7 mouse cellular contexts compared by ENCODE assay signal in genomic region chr17:70854021-70854420, GRCm38 (mm10). TPM values are rescaled to one million over a fixed set of nuclear protein-coding genes. Genes with fewer than 3 reads are reported as not detected.
DNase-seq lines count a peak whose midpoint lies in the region; ATAC-seq and TF ChIP-seq lines count a peak whose summit lies in the region.

No protein-coding gene starts in this region.

- H3K4me2 ChIP-seq in forebrain, embryonic 13.5 days = peak overlapping the region; percentile 98
- peak overlapping the region; percentile 83 for H3K4me2 ChIP-seq in liver, embryonic 13.5 days

- H3K9me3 ChIP-seq in forebrain, embryonic 13.5 days (replicated peaks) = no peaks in the 10 kb centered on the region
- H3K9me3 ChIP-seq in liver, embryonic 13.5 days (replicated peaks) = no peaks in the 10 kb centered on the region

- H3K27ac ChIP-seq in forebrain, embryonic 13.5 days = no peak overlapping the region
- no peak overlapping the region for H3K27ac ChIP-seq in liver, embryonic 13.5 days
- no peak overlapping the region for H3K27ac ChIP-seq in cerebellum, adult 2 months (ENCODE audit: insufficient read depth, low read length)

- peak; percentile 57 for DNase-seq in 416B (ENCODE audit: low read depth)
- no peak for DNase-seq in liver, embryonic 13.5 days
- DNase-seq in thymus, postnatal 25 days = no peak
- DNase-seq in cerebellum, adult 2 months = no peak
- no peak for DNase-seq in spleen, adult 18-20 months

- H3K36me3 ChIP-seq in C2C12 (ENCODE audit: control insufficient read depth, insufficient read depth) = peaks cover 11% of the 10 kb centered on the region
- H3K36me3 ChIP-seq in forebrain, embryonic 13.5 days (ENCODE audit: poor library complexity, severe bottlenecking) = no peaks in the 10 kb centered on the region
- no peaks in the 10 kb centered on the region for H3K36me3 ChIP-seq in liver, embryonic 13.5 days

- 20% methylated on average over 6 of the region's 6 CpGs for WGBS in forebrain, embryonic 13.5 days
- 34% methylated on average over 6 of the region's 6 CpGs for WGBS in liver, embryonic 13.5 days (ENCODE audit: insufficient replicate concordance)
- WGBS in cerebellum, adult 2 months = 80% methylated on average over 6 of the region's 6 CpGs

- peak overlapping the region; percentile 79 for H3K4me3 ChIP-seq in C2C12 (ENCODE audit: insufficient read depth, poor library complexity, severe bottlenecking)
- H3K4me3 ChIP-seq in forebrain, embryonic 13.5 days = peak overlapping the region; percentile 69
- H3K4me3 ChIP-seq in liver, embryonic 13.5 days (replicated peaks) = peak overlapping the region; percentile 67
- no peak overlapping the region for H3K4me3 ChIP-seq in cerebellum, adult 2 months (replicated peaks; ENCODE audit: insufficient read depth, low read depth, low read length)

- peaks cover 40% of the 10 kb centered on the region for H3K4me1 ChIP-seq in forebrain, embryonic 13.5 days
- peaks cover 14% of the 10 kb centered on the region; the same call in 1 of the 2 replicates for H3K4me1 ChIP-seq in liver, embryonic 13.5 days (replicated peaks)
- peaks cover 8% of the 10 kb centered on the region; the same call in 1 of the 2 replicates for H3K4me1 ChIP-seq in cerebellum, adult 2 months (ENCODE audit: control insufficient read depth, insufficient read depth, low read length)

- H3K27me3 ChIP-seq in C2C12 (ENCODE audit: control insufficient read depth, insufficient read depth, insufficient read length) = no peaks in the 10 kb centered on the region
- H3K27me3 ChIP-seq in forebrain, embryonic 13.5 days = peaks cover 15% of the 10 kb centered on the region; the same call in 1 of the 2 replicates
- H3K27me3 ChIP-seq in liver, embryonic 13.5 days = peaks cover 53% of the 10 kb centered on the region
- H3K27me3 ChIP-seq in cerebellum, adult 2 months (ENCODE audit: control insufficient read depth, insufficient read depth, low read length) = peaks cover 6% of the 10 kb centered on the region; the same call in 1 of the 2 replicates

- H3ac ChIP-seq in C2C12 (ENCODE audit: control insufficient read depth, insufficient read length, low read depth) = peak overlapping the region; percentile 39

- peaks cover 23% of the 10 kb centered on the region for H3K79me3 ChIP-seq in C2C12 (ENCODE audit: low read depth)

- TF ChIP-seq CTCF in C2C12 (IDR thresholded peaks at IDR 0.05; ENCODE audit: control insufficient read depth, insufficient read depth, insufficient read length) = no peak
- no peak for TF ChIP-seq CTCF in cerebellum, adult 2 months (IDR thresholded peaks at IDR 0.05; ENCODE audit: borderline replicate concordance, insufficient read depth, low read depth, low read length)

- H3K79me2 ChIP-seq in C2C12 (ENCODE audit: control insufficient read depth, insufficient read depth) = peaks cover 38% of the 10 kb centered on the region

- no peak for ATAC-seq in forebrain, embryonic 13.5 days
- no peak for ATAC-seq in liver, embryonic 13.5 days (ENCODE audit: low read depth)

- H3K9ac ChIP-seq in forebrain, embryonic 13.5 days = 0 out of 2 replicates have a peak overlapping the region, but pooled peaks have one; percentile 81
- peak overlapping the region; percentile 74; the same call in 1 of the 2 replicates for H3K9ac ChIP-seq in liver, embryonic 13.5 days

- TF ChIP-seq POLR2A in cerebellum, adult 2 months (IDR thresholded peaks at IDR 0.05; ENCODE audit: borderline replicate concordance, insufficient read depth, low read length) = no peak

TF ChIP-seq in C2C12, 6 proteins besides CTCF, POLR2A, EP300 and RAD21:
- TF ChIP-seq MYOD1 (IDR thresholded peaks at IDR 0.05; ENCODE audit: control insufficient read depth, insufficient read length, low read depth) (no peak), FOSL1 (IDR thresholded peaks at IDR 0.05; ENCODE audit: insufficient read depth, low read length, poor library complexity, severe bottlenecking) (no peak), USF1 (IDR thresholded peaks at IDR 0.05; ENCODE audit: low read depth) (no peak), CEBPB (IDR thresholded peaks at IDR 0.05; ENCODE audit: low read depth) (no peak), MYOG (IDR thresholded peaks at IDR 0.05; ENCODE audit: control insufficient read depth, extremely low read depth, insufficient read length) (no peak), MAX (IDR thresholded peaks at IDR 0.05) (no peak)

RNA-seq across cellular contexts. Expression of gene Tgif1, which starts 0.7 kb away (rescaled TPM):
- polyA plus RNA-seq in C2C12 (2012; fragmentation: generic; extraction: Trizol) = 46.7 TPM
- 24.0 and 33.0 TPM in 2 replicates for polyA plus RNA-seq in forebrain, embryonic 13.5 days (2015; fragmentation: Nextera tagmentation; extraction: Ambion mirVana)
- polyA plus RNA-seq in liver, embryonic 13.5 days (2015; fragmentation: Nextera tagmentation; extraction: Ambion mirVana) = 8.9 and 10.1 TPM in 2 replicates
- polyA plus RNA-seq in cerebellum, adult 2 months (2012; rRNA removed) = 3.5 and 4.0 TPM in 2 replicates
